Mouse (Mus musculus) gastrocnemius, postnatal 10 days (tissue): ENCODE data around the gene Serinc2. TPM values are rescaled to one million over a fixed set of nuclear protein-coding genes. Genes with fewer than 3 reads are reported as not detected.

ENCODE experiments used
- DNase-seq: peaks from one replicate; pipeline ENCODE4 v3.0.0; 2021; ENCODE audit warnings: mixed read lengths
- total RNA-seq, 2 experiments: library from RNA; stranded (reverse); gene quantifications; 2 replicates each; pipeline ENCODE4 v1.2.3; 2021

Serinc2 gene
- total RNA-seq, 2 experiments from 2014 or later, result 47.8 to 51.5 TPM

GRCm38 (mm10) chr4:130298877-130299628, 20.0 kb upstream of the Serinc2 start:
- peak; percentile 72 for DNase-seq

DNA sequence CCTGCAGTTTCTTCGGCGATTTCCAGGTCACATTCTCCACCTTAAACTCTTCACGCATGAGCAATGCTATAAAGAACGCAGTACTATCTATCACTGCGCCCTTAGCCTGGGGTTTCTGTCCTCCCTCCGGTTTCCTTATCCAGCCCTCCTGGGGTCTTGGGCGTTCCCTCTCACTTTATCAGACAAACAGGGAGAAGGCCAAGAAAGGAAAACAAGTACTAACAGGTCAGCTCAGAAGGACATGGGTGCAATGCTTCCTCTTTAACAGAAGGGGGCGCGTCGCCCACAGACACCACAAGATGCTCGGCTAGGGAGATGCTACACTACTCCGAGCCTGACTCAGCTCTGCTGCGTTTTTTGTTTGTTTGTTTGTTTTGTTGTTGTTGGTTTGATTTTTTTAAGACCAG, 18.1 kb upstream of the Serinc2 start:
- no peak for DNase-seq

DNA sequence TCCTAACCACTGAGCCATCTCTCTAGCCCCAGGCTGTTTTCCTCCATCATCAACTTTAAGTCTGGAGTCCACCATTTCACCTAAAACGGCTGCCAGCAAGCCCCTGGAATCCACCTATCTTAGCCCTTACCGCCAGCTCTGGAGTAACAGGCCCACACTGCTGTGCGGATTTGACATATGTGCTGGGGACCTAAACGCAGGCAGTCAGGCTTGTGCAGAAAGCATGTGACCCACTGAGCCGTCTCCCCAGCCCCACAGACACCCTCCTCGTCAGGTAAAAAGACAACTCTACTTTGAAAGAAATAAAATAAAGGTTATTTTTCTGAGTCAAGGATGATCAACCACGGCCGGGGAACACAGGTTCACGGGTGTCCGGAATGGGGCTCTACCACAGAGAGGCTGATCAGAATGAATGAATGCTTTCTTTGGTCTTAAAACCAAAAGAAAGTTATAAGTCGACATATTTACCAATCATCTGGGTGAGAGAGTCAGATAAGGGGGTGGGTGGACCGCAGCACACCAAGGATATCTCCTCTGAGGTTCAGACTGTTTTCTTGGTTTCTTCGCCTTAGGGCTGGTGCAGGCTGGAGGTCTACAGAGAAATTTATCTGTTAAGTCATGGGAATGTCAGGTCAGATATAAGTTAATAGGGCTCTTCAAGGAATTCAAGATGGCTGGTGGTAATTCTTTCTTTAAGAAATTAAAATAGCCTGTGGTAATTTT, 17.4 kb upstream of the Serinc2 start:
- DNase-seq, result no peak

- DNase-seq, result no peak
These were observed 16.2 kb upstream of the Serinc2 start for GRCm38 (mm10) chr4:130295047-130295745.

- DNase-seq, result no peak
These were observed 15.5 kb upstream of the Serinc2 start for GRCm38 (mm10) chr4:130294513-130294912.

- peak; percentile 84 for DNase-seq
These were observed 13.3 kb upstream of the Serinc2 start for GRCm38 (mm10) chr4:130292271-130292670.

GRCm38 (mm10) chr4:130289824-130290223, 10.8 kb upstream of the Serinc2 start:
- no peak for DNase-seq

DNA sequence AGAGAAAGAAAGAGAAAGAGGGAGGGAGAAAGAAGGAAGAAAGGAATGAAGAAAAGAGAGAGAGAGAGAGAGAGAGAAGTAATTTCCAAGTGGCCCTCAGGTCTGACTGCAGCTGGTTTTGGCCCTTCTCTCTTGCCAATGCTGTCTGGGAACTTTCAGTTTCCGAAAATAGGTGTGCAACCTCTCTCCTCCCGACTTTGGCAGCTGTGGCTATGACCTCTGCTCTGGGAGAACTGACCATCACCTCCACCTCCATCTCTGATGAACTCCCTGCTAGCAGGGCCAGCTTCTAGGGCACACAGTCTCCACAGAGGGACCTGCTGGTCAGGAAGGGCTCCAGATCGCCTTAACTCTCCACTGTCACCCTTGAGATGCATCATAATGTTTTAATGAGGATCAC, 7.5 kb upstream of the Serinc2 start:
- no peak for DNase-seq

DNA sequence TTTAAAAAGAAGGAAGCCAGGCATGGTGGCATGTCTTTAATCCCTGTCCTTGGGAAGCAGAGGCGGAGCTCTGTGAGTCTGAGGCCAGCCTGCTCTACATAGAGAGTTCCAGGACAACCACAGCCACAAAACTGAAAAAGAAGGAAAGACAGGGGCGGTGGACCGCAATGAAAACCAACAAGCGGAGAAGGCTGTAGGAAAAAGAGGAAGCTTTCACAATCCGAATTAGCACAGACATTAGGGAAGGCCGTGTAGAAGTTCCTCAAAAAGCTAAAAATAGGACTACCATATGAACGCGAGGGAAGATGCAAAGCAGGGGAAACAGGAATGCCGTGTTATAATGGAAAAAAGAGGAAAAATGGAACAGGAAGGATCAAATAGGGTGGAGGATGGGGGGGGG, 4.8 kb upstream of the Serinc2 start:
- DNase-seq, result no peak

GRCm38 (mm10) chr4:130282856-130283255, 3.9 kb upstream of the Serinc2 start:
- DNase-seq, result no peak

DNA sequence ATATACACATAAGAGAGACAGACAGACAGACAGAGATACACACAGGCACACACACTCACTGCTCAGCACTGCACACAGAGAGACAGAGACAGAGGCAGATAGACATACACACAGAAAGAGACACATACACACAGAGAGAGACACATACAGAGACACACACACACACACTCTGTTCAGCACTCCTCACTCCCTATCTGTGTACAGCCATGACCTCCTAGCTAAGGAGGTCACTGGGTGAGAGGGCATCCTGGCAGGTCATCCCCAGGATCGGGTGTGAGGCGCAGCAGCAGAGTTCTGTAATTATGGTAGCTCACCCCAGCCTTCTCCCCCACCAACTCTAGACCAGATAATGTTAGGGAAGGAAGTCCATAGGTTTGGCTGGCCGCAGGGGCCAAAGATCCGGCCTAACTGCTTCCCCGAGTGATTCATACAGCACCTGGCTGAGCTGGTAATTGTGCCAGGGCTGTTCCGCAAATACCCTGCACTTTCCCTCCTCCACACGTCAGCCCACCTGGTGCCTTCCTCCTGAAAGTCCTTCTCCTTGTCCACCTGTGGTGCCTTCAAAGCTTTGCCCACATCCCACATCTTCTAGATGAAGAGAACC, 2.3 kb downstream of the Serinc2 start:
- DNase-seq, result no peak

DNA sequence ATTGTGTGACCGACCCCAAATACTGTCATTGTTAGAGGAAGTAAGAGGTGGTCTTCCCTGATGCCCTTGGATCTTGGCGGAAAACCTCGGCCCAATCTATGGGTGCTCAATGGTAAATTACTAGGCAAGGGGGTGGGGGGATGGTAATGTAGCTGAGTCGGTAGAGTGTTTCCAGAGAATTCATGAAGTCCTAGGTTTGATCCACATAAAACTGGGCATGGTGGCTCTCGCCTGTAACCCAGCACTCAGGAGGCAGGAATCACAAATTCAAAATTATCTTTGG, 3.2 kb downstream of the Serinc2 start:
- no peak for DNase-seq

DNA sequence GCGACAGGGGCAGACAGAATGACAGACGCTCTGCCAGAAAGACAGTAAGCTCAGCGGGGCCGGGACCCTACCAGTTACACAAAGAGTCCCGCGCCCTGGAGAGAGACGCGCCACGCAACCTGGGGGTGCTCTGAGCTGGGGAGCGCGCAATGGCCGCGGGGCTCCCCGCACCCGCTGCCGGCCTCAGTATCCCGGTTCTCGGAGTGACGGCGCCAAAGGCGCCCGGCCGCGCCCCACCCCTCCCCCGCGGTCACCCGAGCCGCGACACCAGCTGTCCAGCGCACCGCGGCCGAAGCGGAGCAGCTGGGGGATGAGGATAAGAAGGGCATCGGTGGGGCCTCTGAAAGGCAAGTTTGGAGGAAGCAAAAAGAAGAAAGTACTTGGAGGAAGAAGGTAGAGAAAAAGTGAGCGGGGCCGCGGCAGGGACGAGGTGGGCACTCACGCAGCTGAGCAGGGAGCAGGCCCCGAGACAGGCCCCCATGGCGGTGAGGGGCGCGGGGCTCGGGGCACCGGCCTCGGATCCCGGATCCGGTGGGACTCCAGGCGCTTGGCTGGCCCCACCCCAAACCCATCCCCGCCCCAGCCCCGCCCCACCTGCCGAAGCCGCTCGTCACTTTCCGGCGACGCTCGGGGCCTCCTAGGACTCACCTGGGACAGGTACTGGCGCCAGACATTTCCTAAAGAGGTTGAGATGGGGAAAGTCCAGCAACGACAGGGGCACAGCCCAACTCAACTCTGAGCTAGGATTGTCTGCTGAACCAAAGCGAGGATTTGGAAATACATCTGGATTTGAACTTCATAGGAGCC, 3.8 kb downstream of the Serinc2 start:
- DNase-seq, result peak; percentile 43

DNA sequence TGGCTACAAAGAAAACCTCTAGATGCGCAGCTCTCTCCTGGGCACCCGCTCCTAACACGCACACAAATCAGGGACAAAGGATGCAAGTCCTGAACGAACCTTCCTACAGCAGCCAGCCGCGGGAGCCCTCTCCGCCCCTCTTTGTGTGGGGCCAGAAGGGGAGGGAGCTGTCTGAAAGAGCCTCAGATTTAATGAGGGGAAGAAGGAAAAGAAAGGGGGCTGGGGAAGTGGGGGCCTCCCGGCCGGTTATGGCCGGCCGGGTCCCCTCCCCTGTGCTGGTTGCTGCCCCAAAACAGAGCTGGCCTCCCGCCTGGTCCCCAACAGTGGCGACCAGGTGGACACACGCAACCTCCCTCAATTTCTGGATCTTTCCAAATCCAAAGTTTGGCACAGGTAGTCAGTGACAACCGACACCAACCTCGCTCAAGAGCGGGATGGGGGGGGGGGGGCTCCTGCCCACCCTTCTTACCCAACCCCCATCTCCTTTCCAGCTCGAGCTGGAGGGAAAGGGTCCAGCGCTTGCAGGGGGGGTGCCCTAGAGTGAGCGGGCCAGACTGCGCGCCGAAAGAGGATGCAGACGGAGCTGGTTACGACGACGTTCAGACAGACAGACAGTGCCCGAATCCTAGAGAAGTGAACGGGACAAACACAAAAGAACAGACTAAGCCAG, 4.5 kb downstream of the Serinc2 start:
- DNase-seq, result peak; percentile 29

GRCm38 (mm10) chr4:130273698-130274345, 5.2 kb downstream of the Serinc2 start:
- DNase-seq, result no peak

DNA sequence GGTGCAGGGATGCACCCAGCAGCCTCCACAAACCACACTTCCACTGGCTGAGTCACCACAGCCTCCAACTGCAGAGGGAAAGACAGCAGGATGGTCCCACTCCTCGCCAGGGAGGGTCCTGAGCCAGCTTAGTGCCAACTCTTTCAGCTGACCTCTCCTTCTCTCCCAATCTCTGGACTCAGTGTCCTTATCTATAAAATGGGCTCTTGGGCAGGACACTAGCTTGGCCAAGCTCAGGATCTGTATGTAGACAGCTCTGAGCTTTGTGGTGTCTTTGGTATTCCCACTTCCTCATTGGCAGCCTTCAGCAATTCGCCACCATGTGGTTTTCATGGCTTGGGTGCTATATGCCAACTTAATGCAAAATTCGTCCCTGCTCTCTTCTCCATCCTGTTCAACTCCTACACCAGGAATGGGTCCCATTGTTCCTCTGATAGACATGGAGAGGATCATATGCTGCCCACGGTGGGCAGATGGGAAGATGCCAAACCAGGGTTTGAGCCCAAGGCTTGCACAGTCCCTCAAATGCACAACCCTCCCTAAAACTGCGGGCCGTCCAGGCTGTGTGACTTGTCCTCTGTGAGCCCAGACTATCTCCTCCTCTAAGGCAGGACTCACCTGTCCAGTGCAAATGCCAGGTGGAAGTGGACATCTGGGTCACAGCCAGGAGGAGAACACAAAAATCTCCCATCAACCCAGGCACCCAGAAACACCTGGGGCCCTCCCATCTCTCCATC, 8.2 kb downstream of the Serinc2 start:
- no peak for DNase-seq

GRCm38 (mm10) chr4:130270089-130270488, 8.9 kb downstream of the Serinc2 start:
- DNase-seq, result no peak

DNA sequence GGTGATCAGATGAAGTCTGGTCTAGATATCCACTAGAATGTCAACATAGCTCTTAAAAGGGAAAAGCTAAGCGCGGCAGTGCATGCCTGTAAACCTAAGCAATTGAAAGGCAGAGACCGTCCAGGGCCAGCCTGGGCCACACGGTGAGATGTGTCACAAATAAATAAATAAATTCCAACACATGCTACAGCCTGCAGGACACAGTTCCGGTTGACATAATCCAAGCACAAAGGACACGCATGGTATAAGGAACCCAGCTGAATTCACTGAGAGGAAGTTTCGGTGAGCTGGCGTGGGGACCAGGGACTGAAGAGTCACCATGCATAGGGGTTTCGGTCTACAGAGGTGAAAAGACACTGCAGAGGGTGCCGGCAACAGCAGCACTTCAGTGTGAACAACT, 10.3 kb downstream of the Serinc2 start:
- no peak for DNase-seq

DNA sequence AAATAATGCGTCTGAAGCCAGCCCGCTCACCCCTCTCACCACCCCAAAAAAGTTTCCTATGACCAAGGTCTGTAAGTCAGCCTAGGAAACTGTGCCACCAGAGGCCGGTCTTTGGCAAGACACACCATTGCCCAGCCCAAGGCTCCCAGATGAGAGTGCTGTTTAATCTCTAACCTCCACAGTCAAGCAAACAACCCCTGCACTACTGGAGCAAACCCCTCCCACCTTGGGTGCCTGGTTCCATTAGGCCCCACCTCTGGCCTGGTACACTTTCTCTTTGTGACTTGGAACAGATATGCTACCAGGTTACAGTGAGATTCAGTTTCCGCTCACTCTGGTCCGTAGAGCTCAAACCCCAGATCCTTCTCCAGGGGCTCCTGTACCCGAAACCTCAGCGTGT, 11.9 kb downstream of the Serinc2 start:
- DNase-seq, result no peak

DNA sequence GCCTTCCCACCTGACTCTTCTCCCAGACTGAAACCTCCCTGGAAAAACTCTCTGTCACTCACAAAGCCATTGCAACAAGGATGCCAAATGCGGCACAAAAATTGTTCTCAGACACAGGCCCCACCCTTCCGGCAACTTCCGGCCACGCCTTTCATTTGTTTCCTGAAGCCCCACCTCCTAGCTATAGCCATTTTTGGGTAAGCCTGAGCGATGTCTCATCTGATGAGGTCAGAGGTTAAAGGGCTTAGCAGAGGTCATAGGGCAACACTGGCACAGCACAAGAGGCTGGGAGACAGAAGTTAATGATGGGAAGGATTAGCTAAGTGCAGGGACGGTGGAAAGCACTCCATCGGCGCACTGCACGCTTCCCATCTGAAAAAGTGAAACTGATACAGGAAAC, 12.4 kb downstream of the Serinc2 start:
- no peak for DNase-seq
